Mouse (Mus musculus): Measurements from ENCODE around the gene Sox30. TPM values are rescaled to one million over a fixed set of nuclear protein-coding genes. Genes with fewer than 3 reads are reported as not detected.
"Not testable (repeated sequence)": the region's sequence is repeated elsewhere in the genome, so short reads cannot be mapped to it uniquely, and the experiment has no call there.

Sox30 gene
- polyA plus RNA-seq, 1 experiment from 2014 or later, result 0.26 TPM

GRCm38 (mm10) chr11:46020246-46020645, 40.1 kb downstream of the Sox30 start:
- no peak for DNase-seq (ENCODE audit: low spot score)

GRCm38 (mm10) chr11:46021850-46022249, 41.7 kb downstream of the Sox30 start:
- DNase-seq (ENCODE audit: low spot score), result no peak

GRCm38 (mm10) chr11:46022983-46023382, 42.9 kb downstream of the Sox30 start:
- no peak for DNase-seq (ENCODE audit: low spot score)

- DNase-seq (ENCODE audit: low spot score), result no peak
These were observed 45.9 kb downstream of the Sox30 start for GRCm38 (mm10) chr11:46025962-46026392.

GRCm38 (mm10) chr11:46027952-46028814, 48.1 kb downstream of the Sox30 start:
- no peak for DNase-seq (ENCODE audit: low spot score)

GRCm38 (mm10) chr11:46029485-46029884, 49.4 kb downstream of the Sox30 start:
- DNase-seq (ENCODE audit: low spot score), result no peak

GRCm38 (mm10) chr11:46030026-46030425, 49.9 kb downstream of the Sox30 start:
- DNase-seq (ENCODE audit: low spot score), result no peak

- peak; percentile 32 for DNase-seq (ENCODE audit: low spot score)
These were observed 51.4 kb downstream of the Sox30 start for GRCm38 (mm10) chr11:46031470-46031869.

GRCm38 (mm10) chr11:46032956-46033355, 52.8 kb downstream of the Sox30 start:
- no peak for DNase-seq (ENCODE audit: low spot score)

GRCm38 (mm10) chr11:46036374-46036773, 56.3 kb downstream of the Sox30 start:
- no peak for DNase-seq (ENCODE audit: low spot score)

- DNase-seq (ENCODE audit: low spot score), result no peak
These were observed 58.8 kb downstream of the Sox30 start for GRCm38 (mm10) chr11:46038901-46039300.

GRCm38 (mm10) chr11:46039335-46039734, 59.2 kb downstream of the Sox30 start:
- DNase-seq (ENCODE audit: low spot score), result no peak

- no peak for DNase-seq (ENCODE audit: low spot score)
These were observed 60.9 kb downstream of the Sox30 start for GRCm38 (mm10) chr11:46040841-46041556.

GRCm38 (mm10) chr11:46041607-46042267, 61.6 kb downstream of the Sox30 start:
- no peak for DNase-seq (ENCODE audit: low spot score)

- DNase-seq (ENCODE audit: low spot score), result no peak
These were observed 64.7 kb downstream of the Sox30 start for GRCm38 (mm10) chr11:46044781-46045180.

- no peak for DNase-seq (ENCODE audit: low spot score)
These were observed 67.2 kb downstream of the Sox30 start for GRCm38 (mm10) chr11:46047264-46047663.

- peak; percentile 54 for DNase-seq (ENCODE audit: low spot score)
These were observed 72.1 kb downstream of the Sox30 start, which contains the start of gene Gm12166 for GRCm38 (mm10) chr11:46052105-46052659. Gm12166 (minus strand) TSS chr11:46052321.

- DNase-seq (ENCODE audit: low spot score), result not testable (repeated sequence)
These were observed 73.3 kb downstream of the Sox30 start for GRCm38 (mm10) chr11:46053457-46053856.

- DNase-seq (ENCODE audit: low spot score), result no peak
These were observed 74.2 kb downstream of the Sox30 start for GRCm38 (mm10) chr11:46054311-46054710.

- no peak for DNase-seq (ENCODE audit: low spot score)
These were observed 75.1 kb downstream of the Sox30 start for GRCm38 (mm10) chr11:46054911-46055895.

Data from thymus, postnatal 0 days (tissue).